Mouse (Mus musculus) urinary bladder, postnatal 36 days (tissue): ENCODE data around the gene Olfr657.

Experiments
- DNase-seq, 2 experiments: peaks; one replicate each; pipeline ENCODE4 v3.0.0; 2022; ENCODE audit warnings: low spot score in 2 of 2, mixed read lengths in 1 of 2

Olfr657 gene

GRCm38 (mm10) chr7:104624494-104624893, at the start of gene Olfr657:
Gene Olfr657, plus strand, starts transcription at chr7:104624794.
- DNase-seq: no peak

- DNase-seq: no peak
Observed at GRCm38 (mm10) chr7:104577014-104577413, 47.6 kb upstream of the Olfr657 start, which contains the start of gene Olfr653. Gene Olfr653, plus strand, starts transcription at chr7:104577314.

- no peak for DNase-seq
Observed at GRCm38 (mm10) chr7:104580846-104581245, 43.7 kb upstream of the Olfr657 start.

- DNase-seq: no peak
Observed at GRCm38 (mm10) chr7:104581429-104581828, 43.2 kb upstream of the Olfr657 start.

GRCm38 (mm10) chr7:104586725-104587124, 37.9 kb upstream of the Olfr657 start, which contains the start of gene Olfr654:
Gene Olfr654, plus strand, starts transcription at chr7:104587025.
- DNase-seq: no peak

- DNase-seq: no peak
Observed at GRCm38 (mm10) chr7:104588274-104588673, 36.3 kb upstream of the Olfr657 start.

GRCm38 (mm10) chr7:104601679-104602078, 22.9 kb upstream of the Olfr657 start, which contains the start of gene Olfr655:
Gene Olfr655, minus strand, starts transcription at chr7:104601779.
- no peak for DNase-seq

- DNase-seq: peak; percentile 1 to 15
Observed at GRCm38 (mm10) chr7:104603173-104603572, 21.4 kb upstream of the Olfr657 start.

GRCm38 (mm10) chr7:104604727-104605126, 19.9 kb upstream of the Olfr657 start:
- no peak for DNase-seq

GRCm38 (mm10) chr7:104613655-104614054, 10.9 kb upstream of the Olfr657 start, which contains the start of gene Olfr656:
Gene Olfr656, plus strand, starts transcription at chr7:104613955.
- no peak for DNase-seq

- peak in 1 of 2 experiments; percentile 13 for DNase-seq
Observed at GRCm38 (mm10) chr7:104646841-104647482, 22.4 kb downstream of the Olfr657 start, which contains the start of gene Olfr658. Gene Olfr658, minus strand, starts transcription at chr7:104647305.

GRCm38 (mm10) chr7:104666453-104666852, 41.9 kb downstream of the Olfr657 start, which contains the start of gene Olfr659:
Gene Olfr659, plus strand, starts transcription at chr7:104666753.
- DNase-seq: no peak

GRCm38 (mm10) chr7:104686201-104686600, 61.6 kb downstream of the Olfr657 start, which contains the start of gene Olfr661:
Gene Olfr661, plus strand, starts transcription at chr7:104686501.
- DNase-seq: no peak
